Mouse (Mus musculus) lung, adult 2 months (tissue): Measurements from ENCODE around the gene Rps10.

Source experiments
- CTCF ChIP-seq: fragments of 200-500 bp; IDR thresholded peaks from 2 replicates; pipeline ENCODE4 v1.5.1; 2011; ENCODE audit warnings: mild to moderate bottlenecking, low read length, control low read depth; ENCODE audit not compliant: insufficient read depth
- POLR2A ChIP-seq: fragments of 200-500 bp; IDR thresholded peaks from 2 replicates; pipeline ENCODE4 v1.6.1; 2011; ENCODE audit warnings: low read depth, mild to moderate bottlenecking, control low read depth, low read length, borderline replicate concordance; ENCODE audit errors: extremely low read depth

DNA sequence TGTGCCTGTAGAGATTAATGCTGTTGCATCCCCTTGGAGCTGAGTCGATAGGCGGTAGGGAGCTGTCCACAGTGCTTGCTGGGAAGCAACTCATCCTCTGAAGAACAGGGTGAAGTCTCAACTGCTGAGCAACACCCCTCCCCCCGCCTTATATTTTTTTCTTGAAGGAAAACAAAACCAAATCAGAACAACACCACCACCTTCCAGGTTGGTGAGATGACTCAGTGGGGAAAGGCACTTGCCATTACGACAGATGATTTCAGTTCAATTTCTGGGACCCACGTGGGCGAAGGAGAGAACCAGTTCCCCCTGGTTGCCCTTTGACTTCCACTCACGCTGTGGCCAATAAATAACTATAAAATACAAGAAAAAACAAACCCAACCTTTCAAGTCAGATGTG is 22.3 kb upstream of the Rps10 start:
- no peak for TF ChIP-seq CTCF
- TF ChIP-seq POLR2A: no peak
